ENCODE assay signal across 8 mouse cellular contexts in genomic region chr9:95844825-95845460, GRCm38 (mm10). TPM values are rescaled to one million over a fixed set of nuclear protein-coding genes. Genes with fewer than 3 reads are reported as not detected.
DNase-seq lines count a peak whose midpoint lies in the region; TF ChIP-seq lines count a peak whose summit lies in the region.

Gene Pls1, minus strand, starts transcription at chr9:95845311.

- H3K4me3 ChIP-seq in E14TG2a.4 (replicated peaks; ENCODE audit: low read length), result peak within 1 kb of the TSS; percentile 87
- H3K4me3 ChIP-seq in cerebellum, adult 2 months (replicated peaks; ENCODE audit: insufficient read depth, low read depth, low read length), result peak within 1 kb of the TSS; percentile 78
- peak within 1 kb of the TSS; percentile 73 for H3K4me3 ChIP-seq in hindbrain, embryonic 10.5 days
- H3K4me3 ChIP-seq in lung, adult 2 months (replicated peaks; ENCODE audit: extremely low read depth, low read depth, low read length), result peak within 1 kb of the TSS; percentile 73
- H3K4me3 ChIP-seq in olfactory bulb, adult 2 months (ENCODE audit: insufficient read depth, low read depth, low read length), result peak within 1 kb of the TSS; percentile 59

- peak; percentile 95 to 99 for DNase-seq in cerebellum, adult 2 months
- peak; percentile 71 to 97 for DNase-seq in frontal cortex, adult 2 months (ENCODE audit: extremely low spot score in 1 of 2, low spot score in 1 of 2)
- DNase-seq in hindbrain, embryonic 10.5 days (ENCODE audit: low spot score), result peak; percentile 90
- peak; percentile 80 to 92 for DNase-seq in layer of hippocampus, adult 8-10 months (ENCODE audit: low spot score in 2 of 2)
- DNase-seq in lung, adult 2 months, result peak; percentile 88
- DNase-seq in testis, postnatal 14 days (ENCODE audit: low spot score), result peak; percentile 87

- H3K27ac ChIP-seq in cerebellum, adult 2 months (ENCODE audit: insufficient read depth, low read length), result 0 out of 2 replicates have a peak within 1 kb of the TSS, but pooled peaks have one; percentile 8
- peak within 1 kb of the TSS; percentile 84 for H3K27ac ChIP-seq in hindbrain, embryonic 10.5 days
- no peak within 1 kb of the TSS for H3K27ac ChIP-seq in olfactory bulb, adult 2 months (ENCODE audit: insufficient read depth, low read depth, low read length)

- H3K9me3 ChIP-seq in E14TG2a.4 (ENCODE audit: low read length), result no peaks in the 10 kb centered on the region
- H3K9me3 ChIP-seq in hindbrain, embryonic 10.5 days, result no peaks in the 10 kb centered on the region

- H3K36me3 ChIP-seq in E14TG2a.4 (ENCODE audit: insufficient read depth, low read length), result no peaks in the 10 kb centered on the region
- H3K36me3 ChIP-seq in hindbrain, embryonic 10.5 days, result no peaks in the 10 kb centered on the region

- WGBS in cerebellum, adult 2 months, result 1% methylated on average over 46 of the region's 46 CpGs
- WGBS in hindbrain, embryonic 10.5 days, result 1% methylated on average over 46 of the region's 46 CpGs
- WGBS in lung, adult 2 months, result 1% methylated on average over 46 of the region's 46 CpGs
- under 1% methylated on average over 46 of the region's 46 CpGs for WGBS in olfactory bulb, adult 2 months

- no peak for TF ChIP-seq CTCF in E14TG2a.4 (conservative IDR thresholded peaks at IDR 0.05; ENCODE audit: low read length)
- TF ChIP-seq CTCF in cerebellum, adult 2 months (IDR thresholded peaks at IDR 0.05; ENCODE audit: borderline replicate concordance, insufficient read depth, low read depth, low read length), result no peak
- TF ChIP-seq CTCF in lung, adult 2 months (IDR thresholded peaks at IDR 0.05; ENCODE audit: insufficient read depth, low read length), result no peak
- no peak for TF ChIP-seq CTCF in olfactory bulb, adult 2 months (IDR thresholded peaks at IDR 0.05; ENCODE audit: insufficient read depth, low read depth, low read length)

- peaks cover 42% of the 10 kb centered on the region for H3K27me3 ChIP-seq in E14TG2a.4 (ENCODE audit: insufficient read depth, low read length)
- H3K27me3 ChIP-seq in cerebellum, adult 2 months (ENCODE audit: control insufficient read depth, insufficient read depth, low read length), result no peaks in the 10 kb centered on the region
- peaks cover 32% of the 10 kb centered on the region for H3K27me3 ChIP-seq in hindbrain, embryonic 10.5 days (ENCODE audit: insufficient read depth, poor library complexity, severe bottlenecking)

- peaks cover 11% of the 10 kb centered on the region for H3K4me1 ChIP-seq in E14TG2a.4 (replicated peaks; ENCODE audit: low read depth, low read length)
- no peaks in the 10 kb centered on the region for H3K4me1 ChIP-seq in cerebellum, adult 2 months (ENCODE audit: control insufficient read depth, insufficient read depth, low read length)
- H3K4me1 ChIP-seq in hindbrain, embryonic 10.5 days (replicated peaks), result peaks cover 17% of the 10 kb centered on the region; the same call in 1 of the 2 replicates
- H3K4me1 ChIP-seq in lung, adult 2 months (ENCODE audit: control insufficient read depth, insufficient read depth, low read length), result no peaks in the 10 kb centered on the region
- H3K4me1 ChIP-seq in olfactory bulb, adult 2 months (ENCODE audit: control insufficient read depth, insufficient read depth, low read length), result no peaks in the 10 kb centered on the region

- peak; percentile 50; the same call in 1 of the 2 replicates for TF ChIP-seq POLR2A in cerebellum, adult 2 months (IDR thresholded peaks at IDR 0.05; ENCODE audit: borderline replicate concordance, insufficient read depth, low read length)
- TF ChIP-seq POLR2A in lung, adult 2 months (IDR thresholded peaks at IDR 0.05; ENCODE audit: borderline replicate concordance, extremely low read depth, low read depth, low read length), result 0 out of 2 replicates have a peak, but pooled peaks have one; percentile 15
- 0 out of 2 replicates have a peak, but pooled peaks have one; percentile 21 for TF ChIP-seq POLR2A in olfactory bulb, adult 2 months (IDR thresholded peaks at IDR 0.05; ENCODE audit: insufficient read depth, low read depth, low read length)

RNA-seq across cellular contexts. Expression of gene Pls1, which starts in this region (rescaled TPM):
- 9.3 and 11.5 TPM in 2 replicates for polyA plus RNA-seq in cerebellum, adult 2 months (2012; rRNA removed)
- 4.7 and 6.1 TPM in 2 replicates for polyA plus RNA-seq in frontal cortex, adult 2 months (2012; rRNA removed)
- 5.7 and 9.8 TPM in 2 replicates for polyA plus RNA-seq in hindbrain, embryonic 10.5 days (2016; fragmentation: Nextera tagmentation; extraction: Ambion mirVana)
- total RNA-seq in layer of hippocampus, adult 8-10 months (2022), result 10 to 100 TPM; 12.0 to 17.0 (median 14.6) TPM
- polyA plus RNA-seq in lung, adult 2 months (2012; rRNA removed), result 1.9 and 3.8 TPM in 2 replicates
- not detected in 2 replicates for polyA plus RNA-seq in olfactory bulb, adult 2 months (2012; ENCODE audit: insufficient read depth, insufficient read length, low replicate concordance, missing spikeins)
